Mouse (Mus musculus): ENCODE data around the gene Klhl3. TPM values are rescaled to one million over a fixed set of nuclear protein-coding genes. Genes with fewer than 3 reads are reported as not detected.

The Klhl3 gene
- polyA plus RNA-seq, 1 experiment from 2014 or later = 4.5 TPM

- H3K36me3 ChIP-seq = peaks cover 14% of the 10 kb centered on the region; the same call in 1 of the 2 replicates
- 38% methylated on average over 14 of the region's 14 CpGs for WGBS
- no peaks in the 10 kb centered on the region for H3K9me3 ChIP-seq (replicated peaks)
- H3K27me3 ChIP-seq (replicated peaks) = no peaks in the 10 kb centered on the region
- peaks cover 62% of the 10 kb centered on the region for H3K4me1 ChIP-seq (replicated peaks)
- H3K4me2 ChIP-seq = peak overlapping the region; percentile 42; the same call in 1 of the 2 replicates
- no peak overlapping the region for H3K9ac ChIP-seq
- H3K27ac ChIP-seq (ENCODE audit: poor library complexity, severe bottlenecking) = peak overlapping the region; percentile 69
- H3K4me3 ChIP-seq = no peak overlapping the region
- ATAC-seq (ENCODE audit: insufficient number of reproducible peaks, low FRiP score) = peak; percentile 57
Observed at GRCm38 (mm10) chr13:58066496-58067389, 46.6 kb downstream of the Klhl3 start.

DNA sequence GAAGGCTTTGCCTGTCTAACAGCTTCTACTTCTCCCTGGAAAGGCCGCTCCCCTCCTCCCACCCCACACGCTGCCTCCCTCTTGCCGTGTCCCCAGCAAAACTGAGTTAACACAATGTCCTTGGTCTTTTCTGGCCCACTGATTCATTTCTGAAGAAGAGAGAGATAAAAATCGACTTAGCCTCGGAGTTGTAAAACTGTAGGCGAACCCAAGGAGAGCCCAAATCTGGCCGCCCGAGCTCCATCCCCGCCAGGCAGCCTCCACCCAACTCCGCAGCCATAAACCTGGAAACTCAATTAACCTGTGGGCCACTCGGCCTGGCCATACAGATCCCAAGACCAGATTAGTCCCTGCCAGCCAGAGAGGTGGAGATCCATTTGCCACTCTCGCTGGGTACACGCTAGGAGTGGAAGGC lies 47.3 kb downstream of the Klhl3 start:
- Histone ChIP-seq H3K36me3 (peaks cover 14% of the 10 kb centered on the region; the same call in 1 of the 2 replicates), H3K9ac (no peak overlapping the region; the same call in 1 of the 2 replicates), H3K27ac (ENCODE audit: poor library complexity, severe bottlenecking) (peak overlapping the region; percentile 69), H3K4me3 (no peak overlapping the region), H3K4me1 (replicated peaks) (peaks cover 55% of the 10 kb centered on the region), H3K4me2 (peak overlapping the region; percentile 42; the same call in 1 of the 2 replicates), H3K27me3 (replicated peaks) (no peaks in the 10 kb centered on the region), H3K9me3 (replicated peaks) (no peaks in the 10 kb centered on the region)
- no peak for ATAC-seq (ENCODE audit: insufficient number of reproducible peaks, low FRiP score)
- WGBS = 70% methylated on average over 13 of the region's 13 CpGs

DNA sequence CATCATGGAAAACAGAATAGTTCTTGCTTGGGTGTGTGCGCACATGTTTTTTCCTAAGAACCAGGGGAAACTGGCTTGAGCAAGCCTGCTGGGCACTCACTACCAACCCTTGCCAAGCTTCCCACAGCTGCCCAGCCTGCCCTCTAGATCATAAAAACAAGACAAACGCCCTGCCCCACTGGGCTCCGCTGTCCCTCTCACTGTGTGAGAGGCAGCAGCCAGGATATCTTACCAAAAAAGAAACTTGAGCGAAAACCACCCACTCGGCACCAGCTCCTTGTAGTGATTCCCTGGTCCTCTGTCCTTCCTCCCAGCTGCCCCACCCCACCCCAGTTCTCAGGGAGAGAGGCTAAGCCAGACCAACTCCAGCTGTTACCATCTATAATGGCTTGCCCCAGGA lies 48.1 kb downstream of the Klhl3 start:
- H3K4me2 ChIP-seq = no peak overlapping the region
- H3K4me3 ChIP-seq = no peak overlapping the region
- peak overlapping the region; percentile 69 for H3K27ac ChIP-seq (ENCODE audit: poor library complexity, severe bottlenecking)
- no peak overlapping the region for H3K9ac ChIP-seq
- H3K27me3 ChIP-seq (replicated peaks) = no peaks in the 10 kb centered on the region
- no peak for ATAC-seq (ENCODE audit: insufficient number of reproducible peaks, low FRiP score)
- 71% methylated on average over 5 of the region's 5 CpGs for WGBS
- H3K4me1 ChIP-seq (replicated peaks) = peaks cover 47% of the 10 kb centered on the region
- peaks cover 13% of the 10 kb centered on the region; the same call in 1 of the 2 replicates for H3K36me3 ChIP-seq
- no peaks in the 10 kb centered on the region for H3K9me3 ChIP-seq (replicated peaks)

GRCm38 (mm10) chr13:58057953-58058870 lies 55.2 kb downstream of the Klhl3 start:
- Histone ChIP-seq H3K4me1 (replicated peaks) (peaks cover 5% of the 10 kb centered on the region; the same call in 1 of the 2 replicates), H3K4me3 (no peak overlapping the region), H3K9me3 (replicated peaks) (peaks cover 8% of the 10 kb centered on the region), H3K9ac (no peak overlapping the region), H3K27me3 (replicated peaks) (no peaks in the 10 kb centered on the region), H3K36me3 (peaks cover 19% of the 10 kb centered on the region), H3K27ac (ENCODE audit: poor library complexity, severe bottlenecking) (peak overlapping the region; percentile 41), H3K4me2 (no peak overlapping the region)
- ATAC-seq (ENCODE audit: insufficient number of reproducible peaks, low FRiP score) = peak; percentile 55
- WGBS = 55% methylated on average over 17 of the region's 17 CpGs

DNA sequence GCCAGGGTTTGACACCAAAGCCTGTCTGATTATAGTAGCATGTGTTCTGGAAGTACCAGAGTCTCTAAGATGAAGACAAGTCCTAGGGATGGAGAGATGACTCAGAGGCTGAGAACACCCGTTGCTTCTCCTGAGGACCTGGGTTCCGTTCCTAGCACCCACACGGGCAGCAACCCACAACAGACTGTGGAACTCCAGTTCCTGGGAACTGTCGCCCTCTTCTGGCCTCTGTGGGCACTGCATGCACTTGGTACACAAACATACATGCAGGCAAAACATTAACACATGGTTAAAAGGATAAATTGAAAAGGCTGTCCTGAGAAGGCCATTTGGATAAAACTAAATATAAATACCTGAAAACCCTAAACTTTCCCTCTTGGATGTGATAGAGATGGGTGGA lies 56.8 kb downstream of the Klhl3 start:
- peaks cover 16% of the 10 kb centered on the region for H3K9me3 ChIP-seq (replicated peaks)
- H3K36me3 ChIP-seq = peaks cover 17% of the 10 kb centered on the region
- H3K27ac ChIP-seq (ENCODE audit: poor library complexity, severe bottlenecking) = no peak overlapping the region
- no peak for ATAC-seq (ENCODE audit: insufficient number of reproducible peaks, low FRiP score)
- H3K4me1 ChIP-seq (replicated peaks) = peaks cover 5% of the 10 kb centered on the region; the same call in 1 of the 2 replicates
- no peak overlapping the region for H3K4me2 ChIP-seq
- H3K27me3 ChIP-seq (replicated peaks) = no peaks in the 10 kb centered on the region
- 73% methylated on average over 4 of the region's 4 CpGs for WGBS
- no peak overlapping the region for H3K9ac ChIP-seq
- no peak overlapping the region for H3K4me3 ChIP-seq

DNA sequence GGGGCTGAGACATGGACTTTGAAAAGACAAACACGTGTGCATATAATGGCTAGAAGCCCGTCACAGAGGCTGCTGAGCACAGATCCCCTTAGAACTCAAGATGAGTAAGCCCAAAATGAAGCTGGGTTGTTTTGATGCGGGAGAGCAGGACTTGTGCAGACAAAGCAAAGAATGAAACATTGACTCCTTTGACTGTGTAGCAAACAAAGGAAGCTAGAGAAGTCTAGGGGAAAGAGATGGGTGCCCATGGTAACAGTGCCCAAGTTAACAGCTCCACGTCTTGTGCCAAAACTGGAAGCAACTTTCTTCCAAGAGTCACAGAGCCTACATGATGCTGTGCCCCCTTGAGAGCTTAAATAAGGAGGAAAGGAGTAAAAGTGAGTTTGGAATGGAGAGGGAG lies 59.8 kb downstream of the Klhl3 start:
- no peak overlapping the region for H3K9ac ChIP-seq
- H3K36me3 ChIP-seq = peaks cover 15% of the 10 kb centered on the region
- H3K4me2 ChIP-seq = no peak overlapping the region
- no peak overlapping the region for H3K27ac ChIP-seq (ENCODE audit: poor library complexity, severe bottlenecking)
- H3K9me3 ChIP-seq (replicated peaks) = peaks cover 16% of the 10 kb centered on the region
- ATAC-seq (ENCODE audit: insufficient number of reproducible peaks, low FRiP score) = no peak
- no peak overlapping the region for H3K4me3 ChIP-seq
- no peaks in the 10 kb centered on the region for H3K27me3 ChIP-seq (replicated peaks)
- 84% methylated on average over 4 of the region's 4 CpGs for WGBS
- H3K4me1 ChIP-seq (replicated peaks) = peaks cover 5% of the 10 kb centered on the region; the same call in 1 of the 2 replicates

DNA sequence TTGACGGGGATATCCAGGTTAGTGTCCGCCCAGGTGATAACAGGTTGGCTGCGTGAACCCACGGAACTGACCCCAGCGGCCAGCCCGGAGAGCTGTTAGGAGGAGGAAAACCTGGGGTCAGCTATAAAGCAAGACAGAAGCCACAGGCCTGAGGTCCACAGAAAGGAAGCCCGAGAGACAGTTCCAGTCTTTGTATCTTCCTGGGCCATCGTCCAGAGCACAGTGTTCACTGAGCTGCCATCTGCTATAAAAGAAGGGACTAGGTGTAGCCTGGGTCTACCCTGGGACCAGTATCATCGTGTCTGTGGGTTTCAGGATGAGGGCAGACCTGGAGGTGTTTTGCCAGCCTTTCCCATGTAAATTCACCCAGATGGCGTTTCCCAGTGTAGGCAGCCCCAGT lies 61.7 kb downstream of the Klhl3 start:
- H3K4me3 ChIP-seq = no peak overlapping the region
- 68% methylated on average over 10 of the region's 10 CpGs for WGBS
- H3K36me3 ChIP-seq = peaks cover 16% of the 10 kb centered on the region

GRCm38 (mm10) chr13:58051251-58051650 lies 62.1 kb downstream of the Klhl3 start:
- H3K36me3 ChIP-seq = peaks cover 14% of the 10 kb centered on the region; the same call in 1 of the 2 replicates
- WGBS = 53% methylated on average over 7 of the region's 7 CpGs
- H3K4me2 ChIP-seq = no peak overlapping the region

More for the DNA sequence above, 61.7 kb downstream of the Klhl3 start:
- Histone ChIP-seq H3K4me2 (no peak overlapping the region), H3K9me3 (replicated peaks) (peaks cover 20% of the 10 kb centered on the region), H3K27me3 (replicated peaks) (no peaks in the 10 kb centered on the region), H3K27ac (ENCODE audit: poor library complexity, severe bottlenecking) (no peak overlapping the region), H3K9ac (no peak overlapping the region), H3K4me1 (replicated peaks) (no peaks in the 10 kb centered on the region)
- ATAC-seq (ENCODE audit: insufficient number of reproducible peaks, low FRiP score) = no peak

DNA sequence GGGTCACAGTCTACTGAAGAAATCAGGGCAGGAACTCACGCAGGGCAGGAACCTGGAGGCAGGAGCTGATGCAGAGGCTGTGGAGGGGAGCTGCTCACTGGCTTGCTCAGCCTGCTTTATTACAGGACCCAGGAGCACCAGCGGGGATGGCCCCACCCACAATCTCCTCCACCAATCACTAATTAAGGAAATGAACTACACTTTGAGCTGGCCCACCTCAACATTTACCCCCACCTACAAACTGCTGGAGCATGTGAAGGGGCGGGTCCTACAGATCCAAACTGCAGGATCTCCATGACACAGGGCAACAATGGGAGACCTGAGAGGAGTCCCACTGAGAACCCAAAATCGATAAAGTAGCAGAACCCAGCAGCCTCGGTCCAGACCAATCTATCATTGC lies 64.3 kb downstream of the Klhl3 start:
- ATAC-seq (ENCODE audit: insufficient number of reproducible peaks, low FRiP score) = no peak
- no peaks in the 10 kb centered on the region for H3K27me3 ChIP-seq (replicated peaks)
- H3K4me1 ChIP-seq (replicated peaks) = no peaks in the 10 kb centered on the region
- no peak overlapping the region for H3K9ac ChIP-seq
- peaks cover 14% of the 10 kb centered on the region; the same call in 1 of the 2 replicates for H3K36me3 ChIP-seq
- no peak overlapping the region for H3K4me2 ChIP-seq
- peaks cover 22% of the 10 kb centered on the region for H3K9me3 ChIP-seq (replicated peaks)
- H3K4me3 ChIP-seq = no peak overlapping the region
- 65% methylated on average over 5 of the region's 5 CpGs for WGBS
- no peak overlapping the region for H3K27ac ChIP-seq (ENCODE audit: poor library complexity, severe bottlenecking)

More at GRCm38 (mm10) chr13:58051251-58051650, 62.1 kb downstream of the Klhl3 start:
- no peak overlapping the region for H3K4me3 ChIP-seq
- H3K27me3 ChIP-seq (replicated peaks) = no peaks in the 10 kb centered on the region
- no peak overlapping the region for H3K9ac ChIP-seq
- no peak for ATAC-seq (ENCODE audit: insufficient number of reproducible peaks, low FRiP score)
- no peak overlapping the region for H3K27ac ChIP-seq (ENCODE audit: poor library complexity, severe bottlenecking)
- H3K9me3 ChIP-seq (replicated peaks) = peaks cover 19% of the 10 kb centered on the region
- no peaks in the 10 kb centered on the region for H3K4me1 ChIP-seq (replicated peaks)

- no peak overlapping the region for H3K4me3 ChIP-seq
- H3K27me3 ChIP-seq (replicated peaks) = no peaks in the 10 kb centered on the region
- WGBS = 75% methylated on average over 3 of the region's 3 CpGs
- H3K27ac ChIP-seq (ENCODE audit: poor library complexity, severe bottlenecking) = no peak overlapping the region
- no peak for ATAC-seq (ENCODE audit: insufficient number of reproducible peaks, low FRiP score)
- H3K9ac ChIP-seq = no peak overlapping the region
- peaks cover 10% of the 10 kb centered on the region; the same call in 1 of the 2 replicates for H3K36me3 ChIP-seq
- H3K4me1 ChIP-seq (replicated peaks) = no peaks in the 10 kb centered on the region
- H3K4me2 ChIP-seq = no peak overlapping the region
- peaks cover 16% of the 10 kb centered on the region for H3K9me3 ChIP-seq (replicated peaks)
Observed at GRCm38 (mm10) chr13:58048076-58048475, 65.3 kb downstream of the Klhl3 start.
